Mouse (Mus musculus) midbrain, postnatal 0 days (tissue): Measurements from ENCODE around the gene Parp2. TPM values are rescaled to one million over a fixed set of nuclear protein-coding genes. Genes with fewer than 3 reads are reported as not detected.

Experiments
- ATAC-seq: fragments of 200-750 bp; cut with Nextera tagmentation; 2 replicates; pipeline ENCODE4 v1.8.0; 2017; ENCODE audit warnings: moderate number of reproducible peaks, mild to moderate bottlenecking, moderate TSS enrichment, moderate library complexity; ENCODE audit not compliant: low FRiP score
- DNase-seq: peaks from one replicate; pipeline ENCODE4 v3.0.0-alpha.2; 2015; ENCODE audit warnings: low spot score
- H3K27ac ChIP-seq: fragments of 300-500 bp; sonication (generic); 2 replicates; pipeline ENCODE4 v1.5.1; 2014; ENCODE audit warnings: low read depth, mild to moderate bottlenecking, low read length, mixed read lengths
- H3K27me3 ChIP-seq: fragments of 300-500 bp; sonication (generic); 2 replicates; pipeline ENCODE4 v1.6.1; 2014; ENCODE audit warnings: low read length, control low read depth, mixed read lengths; ENCODE audit not compliant: insufficient read depth
- H3K36me3 ChIP-seq: fragments of 300-500 bp; sonication (generic); 2 replicates; pipeline ENCODE4 v1.6.1; 2014; ENCODE audit warnings: low read length, control low read depth, mixed read lengths; ENCODE audit not compliant: insufficient read depth
- H3K4me1 ChIP-seq: fragments of 300-500 bp; sonication (generic); 2 replicates; pipeline ENCODE4 v1.6.1; 2014; ENCODE audit warnings: mild to moderate bottlenecking, control low read depth, antibody characterized with exemption, low read length, mixed read lengths; ENCODE audit not compliant: insufficient read depth
- H3K4me2 ChIP-seq: fragments of 300-500 bp; sonication (generic); 2 replicates; pipeline ENCODE4 v1.6.1; 2014; ENCODE audit warnings: low read depth, mild to moderate bottlenecking, low read length, mixed read lengths; ENCODE audit not compliant: poor library complexity, severe bottlenecking
- H3K4me3 ChIP-seq: fragments of 300-500 bp; sonication (generic); 2 replicates; pipeline ENCODE4 v1.5.1; 2014; ENCODE audit warnings: low read depth, mild to moderate bottlenecking, low read length, moderate library complexity
- H3K9ac ChIP-seq: fragments of 300-500 bp; sonication (generic); replicated peaks from 2 replicates; pipeline ENCODE4 v1.6.1; 2014; ENCODE audit warnings: mild to moderate bottlenecking, low read length, moderate library complexity, mixed read lengths; ENCODE audit not compliant: poor library complexity, severe bottlenecking
- H3K9me3 ChIP-seq: fragments of 300-500 bp; sonication (generic); 2 replicates; pipeline ENCODE4 v1.6.1; 2016; ENCODE audit warnings: low read length, control low read depth
- CTCF ChIP-seq: IDR thresholded peaks from 2 replicates; pipeline ENCODE4 v1.5.1; 2016; ENCODE audit warnings: antibody characterized with exemption, mild to moderate bottlenecking
- WGBS: fragments of 180-500 bp; shearing (Covaris S2); extraction: QIAGEN DNeasy Blood & Tissue Kit; methylation state at CpG from one replicate; pipeline ENCODE4 v1.1.7; 2014; 5-methylcytosine and 5-hydroxymethylcytosine counted together
- polyA plus RNA-seq: library from polyadenylated mRNA; unstranded; fragments of >200 nt; fragmentation: Nextera tagmentation; extraction: Ambion mirVana; gene quantifications from 2 replicates; pipeline ENCODE4 v1.2.1, GENCODE M21; 2015
- total RNA-seq: library from RNA; depleted of rRNA; stranded (reverse); fragments of >200 nt; gene quantifications from 2 replicates; pipeline ENCODE4 v1.2.3, GENCODE M21; 2014; rRNA removed

Parp2 gene
- total RNA-seq (16.3 and 23.5 TPM in 2 replicates), polyA plus RNA-seq (30.7 and 32.7 TPM in 2 replicates)

DNA sequence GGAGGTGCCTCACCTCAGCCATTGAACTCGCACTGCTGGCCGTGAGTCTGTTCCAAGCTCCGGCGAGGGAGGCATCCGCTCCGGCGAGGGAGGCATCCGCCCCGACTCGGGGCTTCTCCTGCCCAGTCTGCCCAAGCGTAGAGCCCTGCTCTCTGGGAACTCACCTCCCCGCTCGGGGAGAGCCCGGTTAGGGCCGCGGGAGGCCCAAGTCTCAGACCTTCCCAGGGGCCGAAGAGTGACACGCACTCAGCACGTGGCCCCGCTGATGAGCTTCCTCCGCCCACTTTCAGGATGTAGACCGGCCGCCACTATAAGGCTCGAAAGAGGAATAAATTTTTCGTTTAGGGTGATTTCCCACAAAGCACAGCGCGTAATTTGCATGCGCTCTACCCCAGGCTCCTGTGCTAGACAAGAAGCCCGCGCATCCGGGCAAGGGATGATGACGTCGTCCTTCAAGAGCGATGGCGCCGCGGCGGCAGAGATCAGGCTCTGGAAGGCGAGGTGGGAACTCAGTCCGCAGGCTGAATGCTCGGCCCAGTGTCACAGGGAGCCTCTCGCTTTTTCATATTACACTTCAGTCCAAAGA lies at the start of gene Parp2, which contains the start of gene Ccnb1ip1:
Gene Parp2, plus strand, starts transcription at position 355 of the 586 bp plus-strand sequence.
Gene Ccnb1ip1, minus strand, starts transcription at position 246 of the 586 bp plus-strand sequence.
- peak within 1 kb of the TSS; percentile 51 for H3K4me3 ChIP-seq
- H3K9me3 ChIP-seq: no peaks in the 10 kb centered on the region
- no peaks in the 10 kb centered on the region for H3K4me1 ChIP-seq
- H3K4me2 ChIP-seq: peak within 1 kb of the TSS; percentile 52
- H3K27me3 ChIP-seq: no peaks in the 10 kb centered on the region
- DNase-seq: peak; percentile 98
- peak within 1 kb of the TSS; percentile 83 for H3K27ac ChIP-seq
- 0 out of 2 replicates have a peak, but pooled peaks cover 7% of the 10 kb centered on the region for H3K36me3 ChIP-seq
- WGBS: 1% methylated on average over 42 of the region's 42 CpGs
- peak; percentile 98 for ATAC-seq
- H3K9ac ChIP-seq: peak within 1 kb of the TSS; percentile 64
- no peak for TF ChIP-seq CTCF

DNA sequence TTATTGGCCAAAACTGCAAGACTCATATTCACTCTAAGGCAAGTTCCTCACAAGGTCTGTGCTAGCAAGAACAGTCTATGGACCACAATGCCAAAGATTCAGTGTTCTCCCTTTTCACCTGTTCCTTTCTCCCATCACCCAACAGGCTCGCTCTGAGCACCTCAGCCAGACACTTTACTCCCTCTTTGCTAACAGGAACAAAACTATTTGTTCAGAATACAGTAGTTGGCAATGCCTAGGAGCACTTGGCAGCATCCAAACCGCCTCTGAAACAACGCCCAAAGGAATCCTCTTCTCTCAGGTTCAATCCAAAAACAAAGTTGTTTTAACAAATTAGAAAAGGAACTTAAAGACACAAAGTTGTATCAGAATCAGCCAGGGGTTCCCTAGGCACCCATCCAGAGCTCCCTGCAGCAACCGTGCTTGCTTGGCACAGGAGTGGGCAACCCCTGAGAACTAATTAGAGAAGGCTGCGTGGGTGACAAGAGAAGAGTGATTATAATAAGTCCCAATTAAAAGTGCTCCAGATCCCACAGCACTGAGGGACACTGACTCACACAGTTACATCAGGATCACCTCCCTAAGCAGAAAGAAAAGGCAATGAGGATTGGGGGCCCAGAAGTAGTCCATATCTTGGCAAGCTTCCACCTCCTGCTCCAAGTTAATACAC lies 49.1 kb upstream of the Parp2 start:
- H3K9ac ChIP-seq: no peak overlapping the region
- H3K4me3 ChIP-seq: no peak overlapping the region
- H3K9me3 ChIP-seq: no peaks in the 10 kb centered on the region
- H3K4me1 ChIP-seq: no peaks in the 10 kb centered on the region
- 68% methylated on average over 5 of the region's 5 CpGs for WGBS
- no peaks in the 10 kb centered on the region; the same call in 1 of the 2 replicates for H3K36me3 ChIP-seq
- DNase-seq (peak; percentile 9), ATAC-seq (no peak)
- H3K4me2 ChIP-seq: no peak overlapping the region
- H3K27me3 ChIP-seq: no peaks in the 10 kb centered on the region
- TF ChIP-seq CTCF: no peak
- no peak overlapping the region for H3K27ac ChIP-seq

DNA sequence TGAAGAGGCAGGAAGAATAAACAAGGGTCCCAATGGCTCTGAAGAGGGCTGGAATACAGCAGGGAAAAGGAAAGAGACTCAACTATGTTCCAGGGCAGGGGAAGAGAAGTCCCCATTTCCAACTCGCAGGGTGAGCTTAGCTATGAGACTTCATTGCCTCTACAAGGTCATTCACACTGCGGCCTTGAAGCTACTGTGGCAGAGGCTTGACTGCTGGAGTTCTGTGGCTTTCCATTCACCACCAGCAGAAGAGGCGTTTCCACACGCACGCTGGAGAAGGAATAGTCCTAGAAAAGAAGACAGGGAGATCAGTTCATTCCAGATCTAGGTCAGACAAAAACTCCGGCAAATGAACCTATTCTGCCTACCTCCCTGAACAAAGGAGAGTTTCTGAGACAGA lies 41.9 kb upstream of the Parp2 start:
- H3K9ac ChIP-seq: no peak overlapping the region
- H3K27ac ChIP-seq: no peak overlapping the region
- no peak for ATAC-seq
- H3K4me3 ChIP-seq: no peak overlapping the region
- DNase-seq: no peak
- no peak overlapping the region for H3K4me2 ChIP-seq
- 93% methylated on average over 6 of the region's 6 CpGs for WGBS
- H3K27me3 ChIP-seq: no peaks in the 10 kb centered on the region
- H3K4me1 ChIP-seq: no peaks in the 10 kb centered on the region
- peaks cover 39% of the 10 kb centered on the region for H3K36me3 ChIP-seq
- no peaks in the 10 kb centered on the region for H3K9me3 ChIP-seq
- no peak for TF ChIP-seq CTCF

DNA sequence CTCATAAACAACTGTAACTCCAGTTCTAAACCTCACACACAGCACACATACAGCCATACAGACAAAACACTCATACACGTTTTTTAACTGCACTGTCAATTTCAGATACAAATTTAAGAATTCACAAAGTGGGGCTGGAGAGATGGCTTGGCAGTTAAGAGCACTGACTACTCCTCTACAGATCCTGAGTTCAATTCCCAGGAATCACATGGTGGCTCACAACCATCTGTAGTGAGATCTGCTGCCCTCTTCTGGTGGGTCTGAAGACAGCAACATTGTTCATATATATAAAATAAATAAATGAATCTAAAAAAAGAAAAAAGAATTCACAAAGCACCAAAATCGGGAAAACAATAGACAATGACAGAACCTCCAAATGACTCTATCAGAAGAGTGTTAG lies 36.3 kb upstream of the Parp2 start:
- Histone ChIP-seq H3K4me2 (no peak overlapping the region), H3K9ac (no peak overlapping the region), H3K9me3 (no peaks in the 10 kb centered on the region), H3K4me3 (no peak overlapping the region), H3K27ac (no peak overlapping the region), H3K4me1 (no peaks in the 10 kb centered on the region), H3K27me3 (no peaks in the 10 kb centered on the region), H3K36me3 (peaks cover 49% of the 10 kb centered on the region)
- peak; percentile 55 for TF ChIP-seq CTCF
- no peak for DNase-seq
- 89% methylated on average over 2 of the region's 2 CpGs for WGBS
- no peak for ATAC-seq

DNA sequence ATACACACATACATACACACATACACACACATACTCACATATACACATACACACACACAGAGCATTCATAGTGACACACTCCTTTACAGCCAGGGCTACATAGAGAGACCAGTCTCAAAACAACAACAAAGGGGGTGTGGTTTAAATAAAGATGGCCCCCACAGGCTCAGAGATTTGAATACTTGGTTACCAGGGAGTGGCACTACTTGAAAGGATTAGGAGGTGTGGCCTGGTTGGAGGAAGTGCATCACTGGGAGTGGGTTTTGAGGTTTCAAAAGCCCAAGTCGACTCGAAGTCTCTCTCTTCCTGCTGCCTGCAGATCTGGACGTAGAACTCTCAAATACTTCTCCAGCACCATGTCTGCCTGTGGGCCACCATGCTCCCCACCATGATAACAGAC lies 25.5 kb upstream of the Parp2 start:
- ATAC-seq: no peak

More for the DNA sequence above, 25.5 kb upstream of the Parp2 start:
- Histone ChIP-seq H3K36me3 (peaks cover 11% of the 10 kb centered on the region), H3K4me2 (no peak overlapping the region), H3K27ac (no peak overlapping the region), H3K4me1 (peaks cover 3% of the 10 kb centered on the region; the same call in 1 of the 2 replicates), H3K4me3 (no peak overlapping the region), H3K9ac (no peak overlapping the region), H3K27me3 (no peaks in the 10 kb centered on the region), H3K9me3 (no peaks in the 10 kb centered on the region)
- 90% methylated on average over 3 of the region's 3 CpGs for WGBS
- no peak for DNase-seq
- TF ChIP-seq CTCF: no peak
